Mouse (Mus musculus) CH12.LX (cell line): ENCODE measurements around the gene Syne3. TPM values are rescaled to one million over a fixed set of nuclear protein-coding genes. Genes with fewer than 3 reads are reported as not detected.
A peak's percentile ranks its signal among the peaks of the same experiment; 100 is the strongest.

Experiments
- DNase-seq: peaks from one replicate; pipeline ENCODE4 v3.0.0-alpha.2; 2013; ENCODE audit errors: extremely low read depth
- H3K27ac ChIP-seq: 2 replicates; pipeline ENCODE4 v1.5.1; 2012; ENCODE audit warnings: low read depth, mild to moderate bottlenecking, control low read depth, moderate library complexity; ENCODE audit not compliant: insufficient read depth
- H3K27me3 ChIP-seq: replicated peaks from 2 replicates; pipeline ENCODE3; 2012; ENCODE audit warnings: inconsistent platforms
- H3K36me3 ChIP-seq, 2 experiments: replicated peaks in 1 of 2; 2 replicates each; pipeline versions ENCODE3 to v1.6.1; 2012; ENCODE audit warnings: inconsistent platforms in 1 of 2, low read length in 1 of 2, mild to moderate bottlenecking in 1 of 2, mixed read lengths in 1 of 2, moderate library complexity in 1 of 2; ENCODE audit not compliant: control insufficient read depth in 1 of 2, insufficient read depth in 1 of 2
- H3K4me1 ChIP-seq, 2 experiments: 2 replicates each; pipeline ENCODE4 v1.6.1; 2012; ENCODE audit warnings: inconsistent platforms in 1 of 2, moderate library complexity in 1 of 2; ENCODE audit not compliant: insufficient read depth in 2 of 2, control insufficient read depth in 1 of 2
- H3K4me2 ChIP-seq: 2 replicates; pipeline ENCODE4 v1.6.1; 2012; ENCODE audit warnings: low read depth, mild to moderate bottlenecking, control low read depth; ENCODE audit not compliant: poor library complexity, insufficient read depth, severe bottlenecking
- H3K4me3 ChIP-seq, 3 experiments: fragments of 150-350 bp in 1 of 3; sonication (generic) in 1 of 3; replicated peaks in 1 of 3; 2 replicates each; pipeline versions ENCODE3 to v1.5.1; 2011 to 2012; ENCODE audit warnings: low read depth in 2 of 3, low read length in 2 of 3, mild to moderate bottlenecking in 2 of 3, moderate library complexity in 2 of 3, control low read depth in 1 of 3, improper control_type of control experiment in 1 of 3, inconsistent platforms in 1 of 3, mixed read lengths in 1 of 3; ENCODE audit not compliant: poor library complexity in 1 of 3
- H3K79me2 ChIP-seq: replicated peaks from 2 replicates; pipeline ENCODE4 v1.6.1; 2012; ENCODE audit warnings: mild to moderate bottlenecking, moderate library complexity; ENCODE audit not compliant: control insufficient read depth, poor library complexity, insufficient read depth, severe bottlenecking; ENCODE audit errors: extremely low read depth
- H3K9ac ChIP-seq: 2 replicates; pipeline ENCODE4 v1.6.1; 2012; ENCODE audit warnings: low read depth, mild to moderate bottlenecking, control low read depth, moderate library complexity; ENCODE audit not compliant: insufficient read depth
- H3K9me3 ChIP-seq: replicated peaks from 2 replicates; pipeline ENCODE3; 2012; ENCODE audit warnings: low read length, inconsistent platforms, mixed read lengths
- BHLHE40 ChIP-seq: IDR thresholded peaks from 2 replicates; pipeline ENCODE4 v1.6.1; 2011; ENCODE audit warnings: mild to moderate bottlenecking, low read depth, low read length, improper control_type of control experiment
- CHD1 ChIP-seq: IDR thresholded peaks from 2 replicates; pipeline ENCODE4 v1.6.1; 2012; ENCODE audit warnings: low read depth, low read length, improper control_type of control experiment, inconsistent platforms
- CTCF ChIP-seq, 2 experiments: IDR thresholded peaks in 1 of 2; conservative IDR thresholded peaks in 1 of 2; 2 replicates each; pipeline ENCODE4 v1.5.1; 2011 to 2012; ENCODE audit warnings: low read depth in 2 of 2, low read length in 2 of 2, improper control_type of control experiment in 1 of 2, inconsistent platforms in 1 of 2, mild to moderate bottlenecking in 1 of 2, moderate library complexity in 1 of 2
- EP300 ChIP-seq: IDR thresholded peaks from 2 replicates; pipeline ENCODE4 v1.6.1; 2011; ENCODE audit warnings: low read length, improper control_type of control experiment
- GABPA ChIP-seq: IDR thresholded peaks from 2 replicates; pipeline ENCODE4 v1.6.1; 2012; ENCODE audit warnings: low read depth, low read length, improper control_type of control experiment, inconsistent platforms; ENCODE audit not compliant: insufficient replicate concordance
- IRF4 ChIP-seq: IDR thresholded peaks from 2 replicates; pipeline ENCODE4 v1.6.1; 2014; ENCODE audit warnings: low read depth, mild to moderate bottlenecking, inconsistent platforms, low read length, improper control_type of control experiment
- JUND ChIP-seq: conservative IDR thresholded peaks from 2 replicates; pipeline ENCODE4 v1.6.1; 2011; ENCODE audit warnings: low read depth, low read length, improper control_type of control experiment
- MXI1 ChIP-seq: IDR thresholded peaks from 2 replicates; pipeline ENCODE4 v1.6.1; 2011; ENCODE audit warnings: mild to moderate bottlenecking, low read depth, low read length, improper control_type of control experiment
- MYC ChIP-seq: IDR thresholded peaks from 2 replicates; pipeline ENCODE4 v1.6.1; 2011; ENCODE audit warnings: low read depth, mild to moderate bottlenecking, improper control_type of control experiment, low read length
- NRF1 ChIP-seq: IDR thresholded peaks from 2 replicates; pipeline ENCODE4 v1.6.1; 2014; ENCODE audit warnings: low read depth, mild to moderate bottlenecking, inconsistent platforms, low read length, improper control_type of control experiment, moderate library complexity
- RAD21 ChIP-seq: IDR thresholded peaks from 2 replicates; pipeline ENCODE4 v1.6.1; 2011; ENCODE audit warnings: low read depth, mild to moderate bottlenecking, low read length, improper control_type of control experiment, moderate library complexity
- RCOR1 ChIP-seq: conservative IDR thresholded peaks from 2 replicates; pipeline ENCODE4 v1.6.1; 2012; ENCODE audit warnings: low read depth, mild to moderate bottlenecking, inconsistent platforms, low read length, improper control_type of control experiment
- SMC3 ChIP-seq: IDR thresholded peaks from 2 replicates; pipeline ENCODE4 v1.6.1; 2011; ENCODE audit warnings: low read depth, low read length, improper control_type of control experiment
- USF1 ChIP-seq: IDR thresholded peaks from 2 replicates; pipeline ENCODE4 v1.6.1; 2014; ENCODE audit warnings: low read depth, mild to moderate bottlenecking, inconsistent platforms, low read length, improper control_type of control experiment
- ZKSCAN1 ChIP-seq: IDR thresholded peaks from 2 replicates; pipeline ENCODE4 v1.6.1; 2012; ENCODE audit warnings: low read depth, inconsistent platforms, low read length, improper control_type of control experiment, borderline replicate concordance
- dilution Hi-C: fragments of 300-500 bp; cut with MboI; formaldehyde crosslinking; loops from 2 replicates; pipeline ENCODE4 v1.14.3; 2020; ENCODE audit warnings: low sequenced_read_pairs; ENCODE audit not compliant: extremely low pct_unique_long_range_greater_than_20kb, extremely low pct_ligation_motif_present
- in situ Hi-C: fragments of 300-500 bp; cut with MboI; formaldehyde crosslinking; loops from 3 replicates; pipeline ENCODE4 v1.14.3; 2019; ENCODE audit warnings: low sequenced_read_pairs, low pct_ligation_motif_present, low pct_unique_long_range_greater_than_20kb, mixed read lengths
- polyA plus RNA-seq: library from polyadenylated mRNA; unstranded; fragments of >175 nt; gene quantifications from 2 replicates; pipeline ENCODE4 v1.2.1, GENCODE M21; 2012; ENCODE audit warnings: low read depth; ENCODE audit not compliant: insufficient read length
- total RNA-seq, 2 experiments: library from RNA; depleted of rRNA; stranded (reverse); fragments of 300-350 nt in 1 of 2; fragments of >200 nt in 1 of 2; gene quantifications; 2 replicates each; pipeline ENCODE4 v1.2.3; 2012 to 2014

The Syne3 gene
- total and polyA plus RNA-seq, 3 experiments, result 5.3 to 18.7 (median 7.3) TPM

GRCm38 (mm10) chr12:104899835-104900234 lies 109.8 kb downstream of the Syne3 start:
- DNase-seq, result no peak
- dilution Hi-C loops, result no loop called here
- TF ChIP-seq RCOR1 (no peak), IRF4 (no peak), MXI1 (no peak), NRF1 (no peak)
- TF ChIP-seq, all 38 proteins: peak for 0
- no peaks in the 10 kb centered on the region for H3K79me2 ChIP-seq
- H3K4me2 ChIP-seq, result no peak overlapping the region
- H3K27me3 ChIP-seq, result peaks cover 28% of the 10 kb centered on the region
- in situ Hi-C loops, result no loop called here
- no peaks in the 10 kb centered on the region for H3K36me3 ChIP-seq
- H3K4me1 ChIP-seq, result peaks cover 5 to 16% of the 10 kb centered on the region in 2 experiments; a peak in 2 of 4 replicates
- no peak overlapping the region for H3K4me3 ChIP-seq
- H3K9ac ChIP-seq, result no peak overlapping the region
- H3K9me3 ChIP-seq, result peaks cover 2% of the 10 kb centered on the region
- no peak overlapping the region for H3K27ac ChIP-seq

GRCm38 (mm10) chr12:104899161-104899560 lies 110.4 kb downstream of the Syne3 start:
- H3K79me2 ChIP-seq, result no peaks in the 10 kb centered on the region
- in situ Hi-C loops (no loop called here), dilution Hi-C loops (no loop called here)
- H3K36me3 ChIP-seq, result no peaks in the 10 kb centered on the region
- TF ChIP-seq EP300 (no peak), CHD1 (no peak), ZKSCAN1 (no peak), MXI1 (no peak), JUND (no peak), RAD21 (no peak; the same call in 1 of the 2 replicates), BHLHE40 (no peak), MYC (no peak), USF1 (no peak)
- H3K4me3 ChIP-seq, result no peak overlapping the region
- H3K4me2 ChIP-seq, result no peak overlapping the region
- no peak for DNase-seq
- H3K9me3 ChIP-seq, result peaks cover 5% of the 10 kb centered on the region
- no peak overlapping the region for H3K9ac ChIP-seq
- no peak overlapping the region for H3K27ac ChIP-seq
- H3K4me1 ChIP-seq, result peaks cover 5 to 12% of the 10 kb centered on the region in 2 experiments; a peak in 2 of 4 replicates
- H3K27me3 ChIP-seq, result peaks cover 32% of the 10 kb centered on the region

- peak; percentile 29 for TF ChIP-seq SMC3
- peak; percentile 24 to 57; a peak in 2 of 4 replicates for TF ChIP-seq CTCF (conservative IDR thresholded peaks at IDR 0.05 in 1 of 2, IDR thresholded peaks at IDR 0.05 in 1 of 2; ENCODE audit: low read depth in 2 of 2, low read length in 2 of 2)
- TF ChIP-seq GABPA, result no peak
- TF ChIP-seq RAD21, result peak; percentile 30
- Histone ChIP-seq H3K4me1 (peaks cover under 1 to 7% of the 10 kb centered on the region in 2 experiments; a peak in 1 of 4 replicates), H3K9ac (no peak overlapping the region), H3K4me2 (no peak overlapping the region), H3K36me3 (no peaks in the 10 kb centered on the region), H3K27ac (no peak overlapping the region), H3K27me3 (peaks cover 31% of the 10 kb centered on the region), H3K79me2 (no peaks in the 10 kb centered on the region), H3K9me3 (peaks cover 5% of the 10 kb centered on the region), H3K4me3 (no peak overlapping the region)
- dilution Hi-C loops (no loop called here), in situ Hi-C loops (no loop called here)
- DNase-seq, result peak; percentile 16
Observed at GRCm38 (mm10) chr12:104898718-104899117, 110.9 kb downstream of the Syne3 start.
